Mouse (Mus musculus): ENCODE results near the gene B230104I21Rik. TPM values are rescaled to one million over a fixed set of nuclear protein-coding genes. Genes with fewer than 3 reads are reported as not detected.

The B230104I21Rik gene
- total RNA-seq (2021): under 1 TPM in 1 of 2 experiments, not detected in 1; 0.56 TPM
- long read RNA-seq, experiment 1: 0 reads
- long read RNA-seq, experiment 2: 0 reads

- Histone ChIP-seq H3K4me3 (no peak within 1 kb of the TSS), H3K27ac (peak within 1 kb of the TSS; percentile 85)
- peak; percentile 60 to 78 for DNase-seq (ENCODE audit: low spot score in 2 of 2)
- 0 out of 2 replicates have a peak, but pooled peaks have one; percentile 3 for TF ChIP-seq CTCF (conservative IDR thresholded peaks at IDR 0.05)
Observed at GRCm38 (mm10) chr4:154335761-154336160, at the start of gene B230104I21Rik. Gene B230104I21Rik, plus strand, starts transcription at chr4:154336127.

DNA sequence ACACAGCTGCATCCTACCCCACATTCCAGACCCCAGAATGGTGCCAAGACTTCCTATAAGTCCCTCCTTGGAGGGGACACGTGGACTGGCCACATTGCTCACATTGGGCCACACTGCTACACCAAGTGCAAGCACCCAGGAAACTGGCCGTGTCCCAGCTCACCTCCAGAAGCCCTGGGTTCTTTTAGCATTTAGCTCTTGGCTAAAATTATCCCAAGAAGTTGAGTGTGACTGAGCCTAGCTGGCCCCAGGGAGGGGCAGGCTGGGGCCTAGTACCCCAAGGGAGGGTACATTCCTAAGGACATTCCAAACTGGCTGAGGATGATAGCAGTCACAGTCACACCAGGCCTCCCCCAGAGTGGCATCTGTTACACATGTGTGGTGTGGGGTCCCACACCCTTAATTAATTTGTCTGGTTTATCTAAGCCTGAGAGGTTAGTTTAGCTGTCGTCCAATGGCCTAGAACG, 42.2 kb upstream of the B230104I21Rik start:
- no peak overlapping the region for H3K4me3 ChIP-seq
- DNase-seq (ENCODE audit: low spot score in 2 of 2): no peak
- H3K27ac ChIP-seq: no peak overlapping the region
- TF ChIP-seq CTCF (conservative IDR thresholded peaks at IDR 0.05): no peak

- Histone ChIP-seq H3K27ac (no peak overlapping the region), H3K4me3 (no peak overlapping the region)
- TF ChIP-seq CTCF (conservative IDR thresholded peaks at IDR 0.05): no peak
- no peak for DNase-seq (ENCODE audit: low spot score in 2 of 2)
Observed at GRCm38 (mm10) chr4:154294262-154294731, 41.6 kb upstream of the B230104I21Rik start.

DNA sequence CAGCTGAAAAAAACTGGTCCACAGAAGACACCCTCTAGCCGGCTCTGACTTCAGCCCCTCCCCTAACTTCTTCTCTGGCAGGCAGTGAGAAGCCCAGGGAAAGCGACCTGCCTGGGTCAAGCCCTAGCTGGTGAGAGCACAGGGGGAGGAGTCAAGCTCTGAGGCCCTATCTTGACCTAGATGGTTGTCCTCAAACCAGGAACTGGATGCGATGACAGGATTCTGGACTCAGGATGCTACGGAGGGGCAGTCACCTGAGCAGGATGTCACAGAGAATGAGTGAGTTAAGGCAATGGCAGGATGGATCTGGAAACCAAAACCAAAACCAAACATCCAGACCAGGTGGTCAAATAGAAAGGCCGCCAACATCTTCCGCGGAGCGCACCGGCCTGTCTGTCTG, 38.2 kb upstream of the B230104I21Rik start:
- no peak for TF ChIP-seq CTCF (conservative IDR thresholded peaks at IDR 0.05)
- DNase-seq (ENCODE audit: low spot score in 2 of 2): no peak
- H3K4me3 ChIP-seq: no peak overlapping the region
- H3K27ac ChIP-seq: no peak overlapping the region

- Histone ChIP-seq H3K27ac (no peak overlapping the region), H3K4me3 (peak overlapping the region; percentile 38)
- no peak for TF ChIP-seq CTCF (conservative IDR thresholded peaks at IDR 0.05)
- DNase-seq (ENCODE audit: low spot score in 2 of 2): no peak
Observed at GRCm38 (mm10) chr4:154299541-154300271, 36.2 kb upstream of the B230104I21Rik start.

- no peak within 1 kb of the TSS for H3K4me3 ChIP-seq
- DNase-seq (ENCODE audit: low spot score in 2 of 2): peak; percentile 46 to 64
- no peak within 1 kb of the TSS for H3K27ac ChIP-seq
- TF ChIP-seq CTCF (conservative IDR thresholded peaks at IDR 0.05): peak; percentile 86
Observed at GRCm38 (mm10) chr4:154301466-154301881, 34.5 kb upstream of the B230104I21Rik start, which contains the start of gene Arhgef16. Gene Arhgef16, minus strand, starts transcription at chr4:154301676.

DNA sequence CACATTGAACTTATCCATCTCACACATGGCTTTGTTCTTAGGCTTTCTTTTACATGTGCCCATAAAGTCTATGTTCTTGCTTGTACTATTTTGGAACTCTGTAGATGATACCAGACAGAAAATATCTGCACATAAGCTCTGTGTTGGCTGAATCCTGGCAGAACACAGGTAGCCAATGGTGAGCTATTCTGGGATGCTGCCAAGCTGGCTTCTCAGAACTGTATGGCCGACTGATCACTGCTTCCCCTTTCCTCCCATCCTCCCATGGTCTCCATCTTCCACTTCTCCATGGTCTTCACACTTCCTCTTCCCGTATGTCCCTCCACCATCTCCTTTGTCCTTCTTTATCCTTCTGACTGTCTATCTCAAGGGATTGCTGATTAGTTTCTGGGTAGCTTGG, 26.8 kb upstream of the B230104I21Rik start:
- Histone ChIP-seq H3K27ac (no peak overlapping the region), H3K4me3 (no peak overlapping the region)
- no peak for TF ChIP-seq CTCF (conservative IDR thresholded peaks at IDR 0.05)
- no peak for DNase-seq (ENCODE audit: low spot score in 2 of 2)

DNA sequence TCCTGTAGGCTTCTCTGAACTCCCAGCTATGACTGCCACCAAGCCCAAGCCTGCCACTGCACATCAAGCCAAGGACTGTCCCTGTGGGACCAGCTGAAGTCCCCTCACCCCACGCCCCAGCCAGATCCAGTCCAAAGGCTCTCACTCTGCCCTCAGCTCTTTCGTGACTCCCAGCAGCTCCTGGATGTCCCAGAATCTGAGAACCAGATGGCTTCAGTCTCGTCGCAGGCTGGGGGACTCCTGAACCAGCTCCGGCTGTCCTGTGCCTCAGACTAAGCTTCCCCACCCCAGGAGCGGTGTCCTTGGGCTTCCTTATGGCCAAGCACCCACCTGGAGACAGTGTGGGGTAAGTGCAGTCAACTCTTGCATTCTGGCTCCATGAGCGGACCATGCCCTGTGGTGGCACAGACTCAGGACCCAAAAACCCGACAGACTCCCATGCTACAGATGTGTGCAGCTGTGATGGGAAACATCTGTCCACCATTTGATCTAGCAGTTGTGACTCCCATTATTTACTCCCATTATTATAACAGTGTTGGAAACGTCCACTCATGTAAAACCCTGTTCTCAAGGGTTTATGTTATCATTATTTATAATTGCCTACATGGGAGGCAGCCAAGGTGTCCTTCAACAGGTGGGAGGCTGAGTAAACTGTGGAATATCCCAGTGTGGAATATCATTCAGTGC, 25.2 kb upstream of the B230104I21Rik start:
- Histone ChIP-seq H3K27ac (peak overlapping the region; percentile 88; the same call in 1 of the 2 replicates), H3K4me3 (no peak overlapping the region)
- DNase-seq (ENCODE audit: low spot score in 2 of 2): no peak
- TF ChIP-seq CTCF (conservative IDR thresholded peaks at IDR 0.05): no peak

- no peak for TF ChIP-seq CTCF (conservative IDR thresholded peaks at IDR 0.05)
- no peak for DNase-seq (ENCODE audit: low spot score in 2 of 2)
- Histone ChIP-seq H3K4me3 (no peak overlapping the region), H3K27ac (peak overlapping the region; percentile 88)
Observed at GRCm38 (mm10) chr4:154312143-154312812, 23.6 kb upstream of the B230104I21Rik start.

DNA sequence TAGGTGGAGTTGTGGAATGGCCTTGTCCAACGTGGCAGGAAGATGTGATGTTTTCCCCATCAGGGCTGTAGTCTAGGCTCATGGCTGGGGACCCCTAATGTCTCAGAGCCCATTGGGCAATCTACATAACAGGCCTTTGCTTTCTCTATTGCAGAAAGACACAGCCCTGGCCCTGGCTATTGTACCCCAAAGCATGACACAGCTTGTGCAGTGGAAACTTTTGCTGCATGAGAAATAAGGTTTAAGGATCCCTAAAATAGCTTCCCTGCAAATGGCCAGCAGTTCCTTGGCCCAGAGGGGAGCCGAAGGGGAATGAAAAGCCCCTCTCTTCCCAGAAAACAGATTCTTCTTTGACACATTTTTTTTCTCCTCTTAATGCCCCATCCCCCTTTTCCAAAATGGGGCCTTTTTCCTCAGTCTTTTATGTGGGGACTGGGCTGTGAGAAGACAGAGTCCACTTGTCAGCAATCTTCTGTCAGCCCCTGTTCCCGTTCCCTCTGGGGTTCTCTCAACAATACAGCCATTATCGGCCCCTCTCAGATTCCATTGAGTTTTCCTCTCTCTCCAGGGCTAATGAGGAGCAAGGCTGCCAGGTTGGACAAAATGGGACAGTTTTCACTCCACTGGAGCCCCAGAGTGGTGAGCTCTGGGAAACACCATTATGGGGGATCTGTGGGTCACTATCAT, 22.8 kb upstream of the B230104I21Rik start:
- peak; percentile 33 to 78 for DNase-seq (ENCODE audit: low spot score in 2 of 2)
- H3K4me3 ChIP-seq: no peak overlapping the region
- peak overlapping the region; percentile 88 for H3K27ac ChIP-seq
- no peak for TF ChIP-seq CTCF (conservative IDR thresholded peaks at IDR 0.05)

DNA sequence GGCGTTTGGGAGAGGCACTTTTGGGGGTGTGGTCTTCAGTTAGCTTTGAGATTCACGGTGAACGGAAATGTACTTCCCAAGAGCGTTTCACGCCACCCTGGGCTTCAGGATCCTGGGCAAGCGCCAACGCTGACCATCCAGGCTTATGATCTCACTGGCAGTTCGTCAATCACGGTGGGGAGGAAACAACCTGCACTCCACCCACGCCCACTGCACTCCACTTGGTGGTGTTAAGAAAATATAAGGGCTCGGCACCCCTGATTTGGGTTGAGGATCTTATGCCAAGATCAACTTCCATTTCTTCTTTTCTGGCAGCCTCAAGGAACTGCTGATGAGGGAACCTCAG, 22.3 kb upstream of the B230104I21Rik start:
- no peak for DNase-seq (ENCODE audit: low spot score in 2 of 2)
- no peak overlapping the region for H3K4me3 ChIP-seq
- H3K27ac ChIP-seq: peak overlapping the region; percentile 78
- no peak for TF ChIP-seq CTCF (conservative IDR thresholded peaks at IDR 0.05)

DNA sequence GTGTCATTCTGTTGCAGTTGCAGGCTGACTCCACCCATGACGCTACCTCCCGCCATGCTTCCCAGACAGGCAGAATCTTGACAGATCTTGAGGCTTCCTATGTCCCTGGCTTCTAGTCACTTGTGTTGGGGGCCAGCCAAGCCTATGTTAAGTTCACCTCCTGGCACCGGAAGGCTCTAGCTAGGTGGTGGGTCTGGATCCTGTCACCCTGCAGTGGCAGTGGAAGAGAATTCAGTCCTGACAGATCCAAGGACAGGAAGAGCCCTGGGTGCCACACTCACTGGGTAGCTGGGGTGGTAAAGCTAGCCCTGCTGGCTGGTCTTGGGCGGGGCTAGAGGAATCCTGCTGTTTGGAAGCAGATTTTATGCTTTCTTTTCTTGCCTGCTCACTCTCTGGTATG, 10.5 kb upstream of the B230104I21Rik start:
- DNase-seq (ENCODE audit: low spot score in 2 of 2): no peak
- TF ChIP-seq CTCF (conservative IDR thresholded peaks at IDR 0.05): no peak
- Histone ChIP-seq H3K27ac (no peak overlapping the region), H3K4me3 (no peak overlapping the region)
